Mouse (Mus musculus) testis, adult 2 months (tissue): ENCODE measurements around the gene Nfx1. TPM values are rescaled to one million over a fixed set of nuclear protein-coding genes. Genes with fewer than 3 reads are reported as not detected.
A peak's percentile ranks its signal among the peaks of the same experiment; 100 is the strongest.

ENCODE experiments used
- H3K27ac ChIP-seq: fragments of 200-500 bp; 2 replicates; pipeline ENCODE4 v1.5.1; 2012; ENCODE audit warnings: low read depth, low read length; ENCODE audit not compliant: control insufficient read depth, insufficient read depth
- H3K27me3 ChIP-seq: fragments of 200-500 bp; 2 replicates; pipeline ENCODE4 v1.6.1; 2012; ENCODE audit warnings: mild to moderate bottlenecking, low read length, moderate library complexity; ENCODE audit not compliant: control insufficient read depth, insufficient read depth
- H3K36me3 ChIP-seq: fragments of 200-500 bp; 2 replicates; pipeline ENCODE4 v1.6.1; 2012; ENCODE audit warnings: mild to moderate bottlenecking, low read length; ENCODE audit not compliant: control insufficient read depth, insufficient read depth
- H3K4me1 ChIP-seq: fragments of 200-500 bp; 2 replicates; pipeline ENCODE4 v1.6.1; 2012; ENCODE audit warnings: low read length; ENCODE audit not compliant: control insufficient read depth, insufficient read depth
- H3K4me3 ChIP-seq: fragments of 200-500 bp; 2 replicates; pipeline ENCODE4 v1.5.1; 2012; ENCODE audit warnings: low read depth, mild to moderate bottlenecking, low read length, moderate library complexity, mixed read lengths; ENCODE audit not compliant: control insufficient read depth
- CTCF ChIP-seq: fragments of 200-500 bp; IDR thresholded peaks from 2 replicates; pipeline ENCODE4 v1.5.1; 2012; ENCODE audit warnings: low read depth, mild to moderate bottlenecking, inconsistent platforms, low read length, moderate library complexity; ENCODE audit not compliant: control insufficient read depth, insufficient read depth, insufficient replicate concordance
- POLR2A ChIP-seq: fragments of 200-500 bp; IDR thresholded peaks from 2 replicates; pipeline ENCODE4 v1.6.1; 2012; ENCODE audit warnings: low read depth, mild to moderate bottlenecking, inconsistent platforms, low read length, moderate library complexity; ENCODE audit not compliant: control insufficient read depth
- polyA plus RNA-seq: library from polyadenylated mRNA; depleted of rRNA; stranded (reverse); fragments of >200 nt; gene quantifications from 2 replicates; pipeline ENCODE4 v1.2.3, GENCODE M21; 2012

Gene Nfx1
- polyA plus RNA-seq, 1 experiment, result 29.5 TPM

DNA sequence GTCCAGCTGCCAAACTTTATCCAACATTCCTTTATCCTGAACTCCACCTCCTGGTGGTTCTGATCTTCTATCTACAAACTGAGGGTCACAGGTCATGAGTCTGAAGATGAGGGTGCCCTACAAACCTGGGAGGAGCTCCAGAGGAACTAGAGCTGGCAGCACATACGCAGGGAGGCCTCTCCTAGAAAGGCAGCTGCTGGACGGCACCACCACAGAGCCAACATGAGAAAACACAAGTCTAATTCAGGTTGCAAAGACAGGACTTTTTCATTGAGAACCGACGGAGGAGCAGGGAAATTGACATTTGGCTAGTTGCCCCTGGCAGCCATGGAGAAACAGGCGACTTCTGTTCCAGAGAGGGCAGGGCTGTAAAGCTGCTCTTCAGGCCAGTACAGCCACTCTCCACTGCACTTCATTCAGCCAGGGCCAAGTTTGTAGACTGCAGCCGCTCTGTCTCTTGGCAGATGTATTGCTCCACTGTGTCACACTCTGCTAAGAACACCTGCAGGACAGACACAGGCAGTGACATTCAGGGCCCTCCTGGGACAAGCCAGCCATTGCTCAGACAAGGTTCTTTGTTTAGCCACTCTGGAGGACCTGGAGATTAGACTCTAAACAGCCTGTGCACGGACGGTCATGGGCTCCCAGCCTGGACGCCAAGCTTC lies 34.4 kb upstream of the Nfx1 start:
- H3K27me3 ChIP-seq, result no peaks in the 10 kb centered on the region
- no peaks in the 10 kb centered on the region for H3K4me1 ChIP-seq
- no peak overlapping the region for H3K27ac ChIP-seq
- TF ChIP-seq CTCF (no peak), POLR2A (no peak)
- no peak overlapping the region for H3K4me3 ChIP-seq
- peaks cover 1% of the 10 kb centered on the region; the same call in 1 of the 2 replicates for H3K36me3 ChIP-seq

DNA sequence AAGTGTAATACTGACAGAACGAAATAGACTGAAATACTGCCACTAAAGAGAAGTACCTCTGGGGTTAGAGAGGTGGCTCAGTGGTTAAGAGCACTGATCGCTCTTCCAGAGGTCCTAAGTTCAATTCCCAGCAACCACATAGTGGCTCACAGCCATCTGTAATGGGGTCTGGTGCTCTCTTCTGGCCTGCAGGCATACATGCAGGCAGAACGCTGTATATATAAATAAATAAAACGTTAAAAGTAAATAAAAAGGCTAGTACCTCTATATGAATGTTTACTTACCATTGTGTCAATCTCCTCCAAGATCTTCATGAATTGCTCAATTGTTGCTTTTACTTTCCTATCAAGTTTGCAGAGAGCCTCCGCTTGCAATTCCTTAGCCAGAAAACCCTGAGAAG lies 31.9 kb upstream of the Nfx1 start:
- Histone ChIP-seq H3K36me3 (peaks cover 3% of the 10 kb centered on the region; the same call in 1 of the 2 replicates), H3K4me3 (no peak overlapping the region), H3K4me1 (no peaks in the 10 kb centered on the region), H3K27me3 (no peaks in the 10 kb centered on the region), H3K27ac (no peak overlapping the region)
- TF ChIP-seq POLR2A (no peak), CTCF (no peak)

- Histone ChIP-seq H3K27ac (no peak overlapping the region), H3K36me3 (peaks cover 2% of the 10 kb centered on the region; the same call in 1 of the 2 replicates), H3K27me3 (no peaks in the 10 kb centered on the region), H3K4me1 (no peaks in the 10 kb centered on the region), H3K4me3 (peak overlapping the region; percentile 53; the same call in 1 of the 2 replicates)
- TF ChIP-seq POLR2A (no peak), CTCF (no peak)
These were observed 27.1 kb upstream of the Nfx1 start for GRCm38 (mm10) chr4:40943651-40944050.

- H3K4me1 ChIP-seq, result no peaks in the 10 kb centered on the region
- H3K36me3 ChIP-seq, result peaks cover 2% of the 10 kb centered on the region
- peak overlapping the region; percentile 60 for H3K4me3 ChIP-seq
- H3K27ac ChIP-seq, result no peak overlapping the region
- no peaks in the 10 kb centered on the region for H3K27me3 ChIP-seq
- TF ChIP-seq POLR2A, result no peak
- no peak for TF ChIP-seq CTCF
These were observed 24.1 kb upstream of the Nfx1 start for GRCm38 (mm10) chr4:40946516-40947121.

GRCm38 (mm10) chr4:40947565-40948159 lies 23.0 kb upstream of the Nfx1 start:
- no peaks in the 10 kb centered on the region; the same call in none of the 2 replicates for H3K36me3 ChIP-seq
- TF ChIP-seq POLR2A (no peak), CTCF (no peak)
- peak overlapping the region; percentile 68 for H3K27ac ChIP-seq
- H3K4me3 ChIP-seq, result peak overlapping the region; percentile 86
- no peaks in the 10 kb centered on the region for H3K4me1 ChIP-seq
- no peaks in the 10 kb centered on the region for H3K27me3 ChIP-seq

GRCm38 (mm10) chr4:40948160-40948708 lies 22.5 kb upstream of the Nfx1 start, which contains the start of the genes Bag1 and Chmp5:
Gene Bag1, minus strand, starts transcription at chr4:40948294.
Gene Chmp5, plus strand, starts transcription at chr4:40948407.
- Histone ChIP-seq H3K36me3 (no peaks in the 10 kb centered on the region; the same call in none of the 2 replicates), H3K4me3 (peak within 1 kb of the TSS; percentile 86), H3K27ac (peak within 1 kb of the TSS; percentile 71), H3K27me3 (no peaks in the 10 kb centered on the region), H3K4me1 (no peaks in the 10 kb centered on the region)
- no peak for TF ChIP-seq CTCF
- TF ChIP-seq POLR2A, result peak; percentile 92

DNA sequence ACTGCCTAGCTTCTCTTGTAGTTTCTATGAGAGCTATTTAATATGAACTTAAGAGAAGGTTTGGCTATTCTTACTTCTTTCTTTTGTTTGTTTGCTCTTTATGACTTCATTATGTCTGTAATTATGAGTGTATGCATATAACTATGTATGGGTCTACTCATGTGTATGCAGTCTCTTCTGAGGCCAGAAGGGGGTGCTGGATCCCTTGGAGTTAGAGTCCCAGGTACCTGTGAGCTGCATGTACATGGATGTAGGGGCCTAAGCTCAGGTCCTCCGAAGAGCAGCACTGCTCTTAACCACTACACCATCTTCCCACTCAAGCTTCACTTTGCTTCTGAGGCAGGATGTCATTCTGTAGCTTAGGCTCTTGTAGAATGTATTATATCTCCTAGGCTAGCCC lies 17.2 kb upstream of the Nfx1 start:
- peak; percentile 36; the same call in 1 of the 2 replicates for TF ChIP-seq CTCF
- no peak for TF ChIP-seq POLR2A
- Histone ChIP-seq H3K27ac (no peak overlapping the region), H3K4me3 (no peak overlapping the region), H3K27me3 (no peaks in the 10 kb centered on the region), H3K36me3 (no peaks in the 10 kb centered on the region; the same call in none of the 2 replicates), H3K4me1 (no peaks in the 10 kb centered on the region)

- H3K4me3 ChIP-seq, result no peak overlapping the region
- no peaks in the 10 kb centered on the region for H3K27me3 ChIP-seq
- H3K36me3 ChIP-seq, result peaks cover 1% of the 10 kb centered on the region; the same call in 1 of the 2 replicates
- no peak overlapping the region for H3K27ac ChIP-seq
- H3K4me1 ChIP-seq, result no peaks in the 10 kb centered on the region
- TF ChIP-seq CTCF, result no peak
- TF ChIP-seq POLR2A, result no peak
These were observed 14.8 kb upstream of the Nfx1 start for GRCm38 (mm10) chr4:40955942-40956341.
